Mouse (Mus musculus) B cell, adult 62 days (primary cell): ENCODE results near the gene Mettl17. TPM values are rescaled to one million over a fixed set of nuclear protein-coding genes. Genes with fewer than 3 reads are reported as not detected.

Experiments
- total RNA-seq: library from RNA; stranded (reverse); gene quantifications from 4 replicates; pipeline ENCODE4 v1.2.4, GENCODE M21; 2023

Gene Mettl17
- 55.5 to 70.0 TPM (median 69.1 TPM) in 4 replicates for total RNA-seq

DNA sequence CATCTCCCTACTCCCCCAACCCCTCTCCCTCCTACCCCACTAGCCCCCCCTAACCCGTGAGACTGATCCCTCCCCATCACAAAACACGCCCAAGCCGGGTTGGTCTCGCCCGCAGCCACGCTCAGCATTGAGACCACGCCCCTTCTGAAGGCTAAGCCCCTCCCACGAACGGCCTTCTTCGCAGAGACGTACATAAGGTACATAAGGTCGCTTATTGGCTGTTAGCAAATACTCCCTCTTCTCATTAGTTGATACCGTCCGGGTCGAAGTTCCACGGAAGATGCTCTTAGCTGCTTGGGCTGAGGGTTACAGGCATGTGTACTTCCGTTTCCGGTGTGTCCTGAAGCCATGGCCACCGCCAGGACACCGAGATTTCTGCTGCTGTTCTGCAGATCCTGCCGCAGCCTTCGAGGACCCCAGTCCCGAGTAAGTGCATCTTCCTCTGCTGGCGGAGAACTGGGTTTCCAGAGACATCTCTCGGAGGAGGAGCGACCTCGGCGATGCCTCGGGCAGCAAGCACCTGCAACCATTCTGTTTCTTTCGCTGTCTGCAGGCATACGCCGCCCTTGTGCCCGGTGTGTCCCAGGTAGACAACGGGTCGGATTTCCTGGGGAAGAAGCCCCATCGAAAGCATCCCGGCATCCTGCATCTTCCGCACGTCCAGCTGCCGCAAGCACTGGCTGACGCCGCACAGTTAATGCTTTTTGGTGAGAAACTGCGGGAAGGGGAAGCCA, at the start of gene Mettl17:
Gene Mettl17 (plus strand): TSS at position 245 of the 734 bp plus-strand sequence.

DNA sequence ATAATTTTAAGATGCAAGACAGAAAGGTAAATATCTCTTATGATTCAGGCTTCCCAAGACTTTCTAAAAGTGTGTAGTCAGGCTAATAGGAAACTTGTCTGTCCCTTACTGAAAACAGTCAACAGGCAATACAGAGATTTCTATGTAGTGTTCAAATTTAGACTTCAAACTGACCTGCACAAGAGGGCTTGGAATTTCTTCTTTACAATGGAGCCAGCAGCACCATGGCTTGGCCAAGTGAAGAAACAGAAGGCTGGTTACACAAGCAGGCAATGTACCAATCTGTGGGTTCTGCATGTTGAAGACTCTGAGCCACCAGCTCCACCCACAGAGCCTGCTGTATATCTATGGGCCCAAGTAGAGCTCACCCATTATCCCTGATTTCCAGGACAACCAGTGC, 31.2 kb upstream of the Mettl17 start, which contains the start of gene Ear6:
Gene Ear6 (plus strand): TSS at position 301 of the 400 bp plus-strand sequence.

DNA sequence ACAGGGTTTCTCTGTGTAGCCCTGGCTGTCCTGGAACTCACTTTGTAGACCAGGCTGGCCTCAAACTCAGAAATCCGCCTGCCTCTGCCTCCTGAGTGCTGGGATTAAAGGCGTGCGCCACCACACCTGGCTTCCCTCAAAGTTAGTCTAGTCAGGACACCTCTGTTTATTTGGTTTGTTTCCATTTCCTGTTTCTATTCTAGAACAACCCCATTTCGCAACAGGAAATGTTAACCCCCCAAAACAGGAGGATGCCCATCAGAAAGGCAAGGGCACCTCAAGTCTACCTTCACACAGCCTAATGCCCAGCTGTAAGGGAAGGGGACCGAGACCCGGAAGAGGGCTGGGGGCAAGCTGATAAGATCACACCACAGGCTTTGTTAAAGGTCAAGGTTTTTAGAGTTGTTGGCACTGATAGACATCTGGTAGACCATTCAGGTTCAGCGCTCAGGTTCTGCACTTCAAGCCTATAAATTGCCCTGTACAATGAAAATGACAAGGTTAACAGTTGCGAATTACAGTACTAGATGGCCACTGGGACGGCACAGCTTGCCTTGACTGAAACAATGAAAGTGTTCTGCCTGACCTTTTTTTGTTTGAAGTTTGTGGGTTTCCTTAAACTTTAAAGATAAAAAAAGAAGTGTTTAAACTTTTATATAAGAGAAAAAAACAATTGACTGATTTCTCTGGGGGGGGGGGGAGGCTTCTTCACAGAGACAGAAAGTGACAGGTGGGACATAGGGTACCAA, 7.7 kb downstream of the Mettl17 start, which contains the start of gene Slc39a2:
Gene Slc39a2 (plus strand): TSS at position 699 of the 749 bp plus-strand sequence.

DNA sequence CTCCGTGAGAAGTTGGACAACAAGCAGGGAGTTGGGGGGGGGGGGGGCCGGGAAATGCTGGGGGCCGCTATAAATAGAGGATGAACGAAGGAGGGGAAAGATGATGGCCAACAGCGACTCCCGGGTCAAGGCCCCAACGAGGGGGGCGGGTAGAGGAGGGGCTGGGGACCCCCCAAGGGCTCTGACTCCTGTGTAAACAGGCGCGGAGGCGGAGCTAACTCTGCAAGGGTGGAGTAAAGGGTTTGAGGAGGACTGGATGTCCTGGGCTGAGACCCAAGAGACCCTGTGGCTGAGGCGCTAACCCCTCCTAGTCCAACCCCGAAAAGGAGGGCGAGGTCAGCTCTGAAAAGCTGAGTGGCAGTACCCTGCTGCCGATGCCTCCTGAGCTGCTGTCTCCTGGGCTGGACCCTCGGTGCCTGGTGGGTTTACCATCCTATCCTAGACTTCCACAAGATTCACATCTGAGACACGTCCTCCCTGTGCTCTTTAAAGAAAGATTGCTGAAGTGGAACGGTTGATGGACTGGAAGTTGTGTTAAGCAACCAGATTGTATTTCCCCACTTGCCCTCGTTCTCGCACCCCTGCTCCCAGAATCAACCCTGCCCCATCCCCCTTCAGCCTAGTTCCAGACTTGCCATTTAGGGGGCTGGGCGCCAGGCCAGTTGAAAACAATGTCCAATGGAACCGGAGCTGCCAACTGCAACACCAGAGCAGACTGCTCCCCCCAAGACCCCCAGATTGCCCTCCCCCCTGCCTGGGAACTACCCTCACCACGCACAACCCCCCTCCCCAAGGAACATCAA, 29.5 kb downstream of the Mettl17 start, which contains the start of gene Ndrg2:
Gene Ndrg2 (minus strand): TSS at position 199 of the 803 bp plus-strand sequence.

DNA sequence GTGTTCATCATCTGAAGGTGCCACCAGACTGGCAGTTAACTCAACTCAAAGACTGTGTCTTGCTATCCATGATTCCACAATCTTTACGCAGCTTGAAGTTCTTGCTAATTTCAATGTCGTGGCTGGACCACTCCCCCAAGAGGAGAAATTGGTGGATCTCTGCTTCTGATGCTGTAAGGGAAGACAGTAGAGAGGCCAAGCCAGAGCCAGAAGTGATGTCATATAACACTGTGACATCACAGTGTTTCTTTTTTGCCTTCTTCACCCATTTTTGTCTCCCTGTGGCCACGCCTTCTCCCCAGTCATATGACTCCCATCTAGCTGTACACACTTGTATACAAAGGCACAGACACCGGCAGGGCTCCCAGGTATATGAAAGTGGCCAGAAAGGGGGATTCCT, 33.5 kb downstream of the Mettl17 start, which contains the start of gene Tppp2:
Gene Tppp2 (plus strand): TSS at position 301 of the 400 bp plus-strand sequence.

DNA sequence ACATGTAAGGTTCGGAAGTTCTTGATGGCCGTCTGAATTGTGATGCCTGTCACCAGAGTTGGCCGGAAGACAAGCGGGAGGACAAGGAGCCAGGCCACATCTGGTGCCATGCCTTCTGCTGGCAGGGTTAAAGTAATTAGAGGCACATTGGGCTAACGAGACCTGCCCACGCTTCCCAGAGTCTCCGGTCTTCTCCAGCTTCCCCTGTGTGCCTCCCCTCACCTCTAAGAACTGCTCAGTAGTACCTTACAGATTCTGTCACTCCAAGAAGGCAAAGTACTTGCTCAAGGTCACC, 37.9 kb downstream of the Mettl17 start, which contains the start of gene Rnase13:
Gene Rnase13 (minus strand): TSS at position 203 of the 295 bp plus-strand sequence.

Other genes starting within 250 kb of the Mettl17 start
- gene Gm4181, start 249.2 kb upstream of the Mettl17 start, total RNA-seq = not detected in 4 replicates
- not detected in 4 replicates for gene Gm17079, start 189.4 kb upstream of the Mettl17 start, total RNA-seq
- gene Gm5800, start 167.7 kb upstream of the Mettl17 start, total RNA-seq = not detected in 4 replicates
- gene Ang4, start 111.3 kb upstream of the Mettl17 start, total RNA-seq = not detected in 4 replicates
- not detected in 4 replicates for gene AY358078, start 84.8 kb upstream of the Mettl17 start, total RNA-seq
- not detected in 4 replicates for gene Ear6, start 31.1 kb upstream of the Mettl17 start, total RNA-seq
- gene Slc39a2, start 8.0 kb downstream of the Mettl17 start, total RNA-seq = 0.53 to 0.73 TPM (median 0.57 TPM) in 4 replicates
- gene Ndrg2, start 29.3 kb downstream of the Mettl17 start, total RNA-seq = 2.6 TPM in 1 of 4 replicates, not detected in the others
- not detected in 4 replicates for gene Tppp2, start 33.6 kb downstream of the Mettl17 start, total RNA-seq
- gene Rnase13, start 37.9 kb downstream of the Mettl17 start, total RNA-seq = not detected in 4 replicates
- 0.52 to 1.9 TPM (median 1.2 TPM) in 3 of 4 replicates, not detected in the other for gene Arhgef40, start 99.9 kb downstream of the Mettl17 start, total RNA-seq
- gene Tmem253, start 130.8 kb downstream of the Mettl17 start, total RNA-seq = 1.4 TPM in 1 of 4 replicates, not detected in the others
- gene Zfp219, start 135.9 kb downstream of the Mettl17 start, total RNA-seq = 10.3 to 15.8 TPM (median 11.6 TPM) in 4 replicates
- gene Olfr221, start 157.6 kb downstream of the Mettl17 start, total RNA-seq = not detected in 4 replicates
- gene Hnrnpc, start 219.2 kb downstream of the Mettl17 start, total RNA-seq = 402 to 432 TPM (median 411 TPM) in 4 replicates
- gene Rpgrip1, start 225.9 kb downstream of the Mettl17 start, total RNA-seq = 26.6 to 47.6 TPM (median 37.0 TPM) in 4 replicates